ENCODE assay signal across 8 mouse cellular contexts in the genomic region with DNA sequence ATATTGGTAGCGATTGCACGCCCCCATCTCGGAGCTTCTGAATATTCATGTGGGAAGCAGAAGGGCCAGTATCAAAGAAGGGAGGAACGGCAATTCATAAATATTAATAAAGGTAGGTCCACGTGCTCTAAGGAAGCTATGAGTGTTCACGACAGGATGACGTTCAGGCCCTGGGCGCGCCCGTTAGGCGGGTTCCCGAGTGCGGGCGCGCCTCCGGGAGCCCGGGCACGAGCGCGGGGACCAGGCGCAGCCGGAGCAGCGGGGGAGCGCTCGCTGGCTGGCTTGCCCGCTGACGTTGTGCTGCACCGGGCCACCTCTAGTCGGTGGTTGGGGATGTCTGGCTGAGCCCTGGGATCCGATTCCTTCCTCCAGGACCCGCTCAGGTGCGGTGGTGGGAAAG. TPM values are rescaled to one million over a fixed set of nuclear protein-coding genes. Genes with fewer than 3 reads are reported as not detected.
DNase-seq lines count a peak whose midpoint lies in the region; ATAC-seq and TF ChIP-seq lines count a peak whose summit lies in the region.

No protein-coding gene starts in this region.

- no peaks in the 10 kb centered on the region for H3K27me3 ChIP-seq in forebrain, embryonic 15.5 days
- peaks cover 25% of the 10 kb centered on the region for H3K27me3 ChIP-seq in heart, postnatal 0 days (ENCODE audit: control insufficient read depth, insufficient read depth, low read length)
- H3K27me3 ChIP-seq in liver, embryonic 11.5 days (replicated peaks; ENCODE audit: control insufficient read depth, insufficient read depth, low read length) = peaks cover 19% of the 10 kb centered on the region
- H3K27me3 ChIP-seq in neural tube, embryonic 11.5 days (ENCODE audit: control insufficient read depth, insufficient read depth, low read length) = no peaks in the 10 kb centered on the region

- peaks cover 38% of the 10 kb centered on the region for H3K4me1 ChIP-seq in forebrain, embryonic 15.5 days
- 0 out of 2 replicates have a peak, but pooled peaks cover 5% of the 10 kb centered on the region for H3K4me1 ChIP-seq in heart, postnatal 0 days (ENCODE audit: control insufficient read depth, insufficient read depth)
- no peaks in the 10 kb centered on the region for H3K4me1 ChIP-seq in liver, embryonic 11.5 days (replicated peaks; ENCODE audit: control insufficient read depth, insufficient read depth, low read length)
- peaks cover 3% of the 10 kb centered on the region; the same call in 1 of the 2 replicates for H3K4me1 ChIP-seq in neural tube, embryonic 11.5 days (ENCODE audit: control insufficient read depth, insufficient read depth, low read length)

- no peaks in the 10 kb centered on the region for H3K9me3 ChIP-seq in forebrain, embryonic 15.5 days
- H3K9me3 ChIP-seq in heart, postnatal 0 days (replicated peaks; ENCODE audit: control insufficient read depth, low read length) = no peaks in the 10 kb centered on the region
- no peaks in the 10 kb centered on the region for H3K9me3 ChIP-seq in liver, embryonic 11.5 days (ENCODE audit: control insufficient read depth, low read length)
- H3K9me3 ChIP-seq in neural tube, embryonic 11.5 days (ENCODE audit: control insufficient read depth, low read length) = no peaks in the 10 kb centered on the region

- peaks cover 13% of the 10 kb centered on the region; the same call in 1 of the 2 replicates for H3K36me3 ChIP-seq in forebrain, embryonic 15.5 days
- H3K36me3 ChIP-seq in heart, postnatal 0 days (replicated peaks; ENCODE audit: control insufficient read depth, insufficient read depth, low read length) = no peaks in the 10 kb centered on the region
- no peaks in the 10 kb centered on the region for H3K36me3 ChIP-seq in liver, embryonic 11.5 days (ENCODE audit: control insufficient read depth, insufficient read depth, low read length)
- no peaks in the 10 kb centered on the region for H3K36me3 ChIP-seq in neural tube, embryonic 11.5 days (ENCODE audit: control insufficient read depth, insufficient read depth, low read length)

- no peak for TF ChIP-seq EP300 in heart, postnatal 0 days (IDR thresholded peaks at IDR 0.05; ENCODE audit: low read depth)

- ATAC-seq in forebrain, embryonic 15.5 days (replicated peaks) = peak; percentile 93
- peak; percentile 89 for ATAC-seq in heart, postnatal 0 days (ENCODE audit: insufficient read depth, low read depth)
- ATAC-seq in liver, embryonic 11.5 days (replicated peaks; ENCODE audit: low FRiP score) = peak; percentile 67
- peak; percentile 89 for ATAC-seq in neural tube, embryonic 11.5 days (ENCODE audit: insufficient read depth, low FRiP score, low TSS enrichment)

- peak overlapping the region; percentile 99 for H3K27ac ChIP-seq in forebrain, embryonic 15.5 days (replicated peaks)
- no peak overlapping the region for H3K27ac ChIP-seq in heart, postnatal 0 days (ENCODE audit: low read depth)
- H3K27ac ChIP-seq in liver, embryonic 11.5 days (ENCODE audit: low read depth, low read length) = no peak overlapping the region
- peak overlapping the region; percentile 88 for H3K27ac ChIP-seq in neural tube, embryonic 11.5 days (ENCODE audit: low read depth, low read length)

- peak; percentile 84 for DNase-seq in Muller cell, postnatal 12 days (ENCODE audit: inconsistent ontology term)
- DNase-seq in cerebellum, adult 11-12 months = peak; percentile 94
- DNase-seq in heart, postnatal 0 days (ENCODE audit: low spot score) = peak; percentile 58
- peak; percentile 33 to 65 for DNase-seq in kidney, postnatal 25 days
- DNase-seq in liver, embryonic 11.5 days (ENCODE audit: low spot score) = peak; percentile 51
- peak; percentile 94 for DNase-seq in neural tube, embryonic 11.5 days (ENCODE audit: low spot score)
- DNase-seq in urinary bladder, adult 18-20 months (ENCODE audit: low spot score in 2 of 2) = peak; percentile 42 to 47

- peak overlapping the region; percentile 89 for H3K9ac ChIP-seq in forebrain, embryonic 15.5 days (replicated peaks)
- H3K9ac ChIP-seq in heart, postnatal 0 days (replicated peaks; ENCODE audit: low read depth, low read length) = no peak overlapping the region
- H3K9ac ChIP-seq in liver, embryonic 11.5 days (ENCODE audit: low read depth, low read length) = no peak overlapping the region; the same call in 1 of the 2 replicates
- peak overlapping the region; percentile 80 for H3K9ac ChIP-seq in neural tube, embryonic 11.5 days (ENCODE audit: low read length)

- H3K4me3 ChIP-seq in forebrain, embryonic 15.5 days = peak overlapping the region; percentile 76
- H3K4me3 ChIP-seq in heart, postnatal 0 days (ENCODE audit: low read depth, low read length) = peak overlapping the region; percentile 49
- H3K4me3 ChIP-seq in liver, embryonic 11.5 days (ENCODE audit: low read depth, low read length) = peak overlapping the region; percentile 46
- H3K4me3 ChIP-seq in neural tube, embryonic 11.5 days (ENCODE audit: low read depth, low read length) = peak overlapping the region; percentile 63

- no peak for TF ChIP-seq CTCF in heart, postnatal 0 days (IDR thresholded peaks at IDR 0.05; ENCODE audit: low read depth)

- under 1% methylated on average over 32 of the region's 32 CpGs for WGBS in forebrain, embryonic 15.5 days
- WGBS in heart, postnatal 0 days = 2% methylated on average over 32 of the region's 32 CpGs
- WGBS in liver, embryonic 11.5 days = 1% methylated on average over 32 of the region's 32 CpGs
- 1% methylated on average over 21 of the region's 32 CpGs for WGBS in neural tube, embryonic 11.5 days

- H3K4me2 ChIP-seq in forebrain, embryonic 15.5 days (replicated peaks) = peak overlapping the region; percentile 76
- H3K4me2 ChIP-seq in heart, postnatal 0 days (ENCODE audit: low read depth, low read length) = peak overlapping the region; percentile 81
- H3K4me2 ChIP-seq in liver, embryonic 11.5 days = peak overlapping the region; percentile 72
- peak overlapping the region; percentile 58 for H3K4me2 ChIP-seq in neural tube, embryonic 11.5 days (ENCODE audit: low read depth)

RNA-seq across cellular contexts. Expression of gene Fez1, which starts 10.9 kb away (rescaled TPM):
- polyA plus RNA-seq in forebrain, embryonic 15.5 days (2015; fragmentation: Nextera tagmentation; extraction: Ambion mirVana) = 671 and 696 TPM in 2 replicates
- total RNA-seq in heart, postnatal 0 days (2014; rRNA removed; ENCODE audit: low replicate concordance) = 0.34 TPM in 1 of 2 replicates, not detected in the other
- 0.93 and 1.5 TPM in 2 replicates for polyA plus RNA-seq in heart, postnatal 0 days (2015; fragmentation: Nextera tagmentation; extraction: Ambion mirVana)
- 2.7 and 3.2 TPM in 2 replicates for polyA plus RNA-seq in liver, embryonic 11.5 days (2014; fragmentation: Nextera tagmentation; extraction: Ambion mirVana)
- 290 and 300 TPM in 2 replicates for polyA plus RNA-seq in neural tube, embryonic 11.5 days (2014; fragmentation: Nextera tagmentation; extraction: Ambion mirVana)

RNA-seq across cellular contexts. Expression of gene Ei24, which starts 35.3 kb away (rescaled TPM):
- 117 and 126 TPM in 2 replicates for polyA plus RNA-seq in forebrain, embryonic 15.5 days (2015; fragmentation: Nextera tagmentation; extraction: Ambion mirVana)
- total RNA-seq in heart, postnatal 0 days (2014; rRNA removed; ENCODE audit: low replicate concordance) = 70.6 and 87.3 TPM in 2 replicates
- polyA plus RNA-seq in heart, postnatal 0 days (2015; fragmentation: Nextera tagmentation; extraction: Ambion mirVana) = 70.7 and 71.7 TPM in 2 replicates
- 39.4 and 45.0 TPM in 2 replicates for polyA plus RNA-seq in liver, embryonic 11.5 days (2014; fragmentation: Nextera tagmentation; extraction: Ambion mirVana)
- polyA plus RNA-seq in neural tube, embryonic 11.5 days (2014; fragmentation: Nextera tagmentation; extraction: Ambion mirVana) = 64.2 and 68.5 TPM in 2 replicates

Comparison
In these comparisons a context has a peak if more than half of its experiments do, and no peak if none do; other contexts are left out.
1. H3K27ac ChIP-seq: peak in forebrain, embryonic 15.5 days (single experiment) and neural tube, embryonic 11.5 days (single experiment); none in heart, postnatal 0 days (single experiment) and liver, embryonic 11.5 days (single experiment).
2. H3K9ac ChIP-seq: peak in forebrain, embryonic 15.5 days (single experiment) and neural tube, embryonic 11.5 days (single experiment); none in heart, postnatal 0 days (single experiment) and liver, embryonic 11.5 days (single experiment).
3. RNA of gene Fez1, which starts 10.9 kb away (polyA plus RNA-seq): 671 to 696 TPM in forebrain, embryonic 15.5 days and 290 to 300 TPM in neural tube, embryonic 11.5 days; 2.7 to 3.2 TPM in liver, embryonic 11.5 days and 0.93 to 1.5 TPM in heart, postnatal 0 days; every median in the first group is over 10 times any median in the second.
4. Peak in every context shown above with its lines, with median percentiles within 50 percentile points of each other: DNase-seq, ATAC-seq, H3K4me2 ChIP-seq and H3K4me3 ChIP-seq.